Mouse (Mus musculus) ES-Bruce4 (cell line): ENCODE results near the gene Golga5.
A peak's percentile ranks its signal among the peaks of the same experiment; 100 is the strongest.

Experiments
- CTCF ChIP-seq: IDR thresholded peaks from one replicate; pipeline ENCODE4 v1.8.1; 2011; ENCODE audit warnings: low read depth, low read length
- EP300 ChIP-seq: IDR thresholded peaks from 2 replicates; pipeline ENCODE4 v1.6.1; 2011; ENCODE audit warnings: low read depth, low read length; ENCODE audit not compliant: insufficient read depth

- TF ChIP-seq CTCF: peak; percentile 54
- TF ChIP-seq EP300: no peak
Measured at GRCm38 (mm10) chr12:102524760-102525159, 55.8 kb downstream of the Golga5 start.
